Mouse (Mus musculus) stomach, embryonic 15.5 days (tissue): ENCODE results near the gene Rnf186. TPM values are rescaled to one million over a fixed set of nuclear protein-coding genes. Genes with fewer than 3 reads are reported as not detected.

Experiments used
- ATAC-seq: fragments of 200-750 bp; cut with Nextera tagmentation; 2 replicates; pipeline ENCODE4 v1.8.0; 2017; ENCODE audit warnings: low read depth, moderate number of reproducible peaks, moderate TSS enrichment; ENCODE audit not compliant: insufficient read depth, low FRiP score
- H3K27ac ChIP-seq: fragments of 300-500 bp; sonication (generic); 2 replicates; pipeline ENCODE4 v1.5.1; 2015; ENCODE audit warnings: mild to moderate bottlenecking, inconsistent platforms
- H3K27me3 ChIP-seq: fragments of 300-500 bp; sonication (generic); replicated peaks from 2 replicates; pipeline ENCODE4 v1.6.1; 2015; ENCODE audit warnings: inconsistent platforms
- H3K36me3 ChIP-seq: fragments of 300-500 bp; sonication (generic); 2 replicates; pipeline ENCODE4 v1.6.1; 2015; ENCODE audit warnings: inconsistent platforms
- H3K4me1 ChIP-seq: fragments of 300-500 bp; sonication (generic); 2 replicates; pipeline ENCODE4 v1.6.1; 2015; ENCODE audit warnings: inconsistent platforms
- H3K4me2 ChIP-seq: fragments of 300-500 bp; sonication (generic); 2 replicates; pipeline ENCODE4 v1.6.1; 2015; ENCODE audit warnings: mild to moderate bottlenecking, inconsistent platforms
- H3K4me3 ChIP-seq: fragments of 300-500 bp; sonication (generic); replicated peaks from 2 replicates; pipeline ENCODE4 v1.5.1; 2015; ENCODE audit warnings: inconsistent platforms
- H3K9ac ChIP-seq: fragments of 300-500 bp; sonication (generic); 2 replicates; pipeline ENCODE4 v1.6.1; 2015; ENCODE audit warnings: inconsistent platforms
- H3K9me3 ChIP-seq: fragments of 300-500 bp; sonication (generic); 2 replicates; pipeline ENCODE4 v1.6.1; 2016; ENCODE audit warnings: inconsistent platforms
- WGBS: fragments of 180-500 bp; shearing (Covaris S2); methylation state at CpG from one replicate; pipeline ENCODE4 v1.1.7; 2015; 5-methylcytosine and 5-hydroxymethylcytosine counted together
- polyA plus RNA-seq: library from polyadenylated mRNA; unstranded; fragments of >200 nt; fragmentation: Nextera tagmentation; extraction: Ambion mirVana; gene quantifications from 2 replicates; pipeline ENCODE4 v1.2.1, GENCODE M21; 2015

Gene Rnf186
- polyA plus RNA-seq, 1 experiment from 2014 or later, result 22.7 TPM

- Histone ChIP-seq H3K4me1 (no peaks in the 10 kb centered on the region), H3K27ac (no peak overlapping the region), H3K4me3 (no peak overlapping the region), H3K9ac (no peak overlapping the region), H3K27me3 (no peaks in the 10 kb centered on the region), H3K9me3 (no peaks in the 10 kb centered on the region), H3K4me2 (no peak overlapping the region), H3K36me3 (no peaks in the 10 kb centered on the region)
- no peak for ATAC-seq
- 78% methylated on average over 4 of the region's 4 CpGs for WGBS
These were observed 30.2 kb downstream of the Rnf186 start for GRCm38 (mm10) chr4:138997121-138997520.

GRCm38 (mm10) chr4:138998611-138999010, 31.7 kb downstream of the Rnf186 start:
- no peak overlapping the region for H3K4me2 ChIP-seq
- H3K9ac ChIP-seq, result no peak overlapping the region
- H3K9me3 ChIP-seq, result no peaks in the 10 kb centered on the region
- no peak overlapping the region for H3K4me3 ChIP-seq
- 70% methylated on average over 11 of the region's 11 CpGs for WGBS
- ATAC-seq, result no peak
- no peaks in the 10 kb centered on the region for H3K4me1 ChIP-seq
- no peaks in the 10 kb centered on the region for H3K27me3 ChIP-seq
- H3K27ac ChIP-seq, result no peak overlapping the region
- H3K36me3 ChIP-seq, result no peaks in the 10 kb centered on the region

GRCm38 (mm10) chr4:139001026-139001425, 34.1 kb downstream of the Rnf186 start:
- H3K9ac ChIP-seq, result no peak overlapping the region

GRCm38 (mm10) chr4:139001433-139001832, 34.5 kb downstream of the Rnf186 start:
- Histone ChIP-seq H3K36me3 (no peaks in the 10 kb centered on the region), H3K9ac (no peak overlapping the region), H3K27ac (no peak overlapping the region), H3K27me3 (no peaks in the 10 kb centered on the region), H3K4me3 (no peak overlapping the region), H3K4me2 (no peak overlapping the region), H3K9me3 (no peaks in the 10 kb centered on the region), H3K4me1 (no peaks in the 10 kb centered on the region)
- 17% methylated on average over 6 of the region's 6 CpGs for WGBS
- no peak for ATAC-seq

More at GRCm38 (mm10) chr4:139001026-139001425, 34.1 kb downstream of the Rnf186 start:
- Histone ChIP-seq H3K9me3 (no peaks in the 10 kb centered on the region), H3K4me2 (no peak overlapping the region), H3K27ac (no peak overlapping the region), H3K27me3 (no peaks in the 10 kb centered on the region), H3K4me3 (no peak overlapping the region), H3K36me3 (no peaks in the 10 kb centered on the region), H3K4me1 (no peaks in the 10 kb centered on the region)
- WGBS, result 50% methylated on average over 2 of the region's 2 CpGs
- ATAC-seq, result no peak

GRCm38 (mm10) chr4:139004067-139004466, 37.2 kb downstream of the Rnf186 start:
- WGBS, result 83% methylated on average over 8 of the region's 8 CpGs
- H3K9ac ChIP-seq, result no peak overlapping the region
- no peaks in the 10 kb centered on the region for H3K9me3 ChIP-seq
- H3K4me3 ChIP-seq, result no peak overlapping the region
- no peak for ATAC-seq
- H3K4me1 ChIP-seq, result peaks cover 5% of the 10 kb centered on the region; the same call in 1 of the 2 replicates
- peak overlapping the region; percentile 21; the same call in 1 of the 2 replicates for H3K27ac ChIP-seq
- H3K4me2 ChIP-seq, result no peak overlapping the region
- H3K27me3 ChIP-seq, result no peaks in the 10 kb centered on the region
- H3K36me3 ChIP-seq, result no peaks in the 10 kb centered on the region

- no peaks in the 10 kb centered on the region for H3K27me3 ChIP-seq
- H3K9ac ChIP-seq, result no peak overlapping the region
- H3K36me3 ChIP-seq, result no peaks in the 10 kb centered on the region
- H3K4me1 ChIP-seq, result peaks cover 5% of the 10 kb centered on the region; the same call in 1 of the 2 replicates
- ATAC-seq, result no peak
- WGBS, result 57% methylated on average over 6 of the region's 6 CpGs
- H3K9me3 ChIP-seq, result no peaks in the 10 kb centered on the region
- no peak overlapping the region for H3K27ac ChIP-seq
- no peak overlapping the region for H3K4me2 ChIP-seq
- no peak overlapping the region for H3K4me3 ChIP-seq
These were observed 38.3 kb downstream of the Rnf186 start for GRCm38 (mm10) chr4:139005214-139005613.

GRCm38 (mm10) chr4:139007353-139007752, 40.4 kb downstream of the Rnf186 start:
- Histone ChIP-seq H3K9ac (no peak overlapping the region), H3K27me3 (no peaks in the 10 kb centered on the region), H3K4me3 (no peak overlapping the region), H3K9me3 (no peaks in the 10 kb centered on the region), H3K27ac (peak overlapping the region; percentile 71; the same call in 1 of the 2 replicates), H3K36me3 (no peaks in the 10 kb centered on the region), H3K4me1 (peaks cover 5% of the 10 kb centered on the region; the same call in 1 of the 2 replicates), H3K4me2 (no peak overlapping the region)
- no peak for ATAC-seq
- WGBS, result 69% methylated on average over 3 of the region's 3 CpGs

- no peaks in the 10 kb centered on the region for H3K9me3 ChIP-seq
- H3K27me3 ChIP-seq, result no peaks in the 10 kb centered on the region
- no peak overlapping the region for H3K9ac ChIP-seq
- peak overlapping the region; percentile 71 for H3K27ac ChIP-seq
- no peak overlapping the region for H3K4me2 ChIP-seq
- 25% methylated on average over 6 of the region's 6 CpGs for WGBS
- H3K36me3 ChIP-seq, result no peaks in the 10 kb centered on the region
- no peak overlapping the region for H3K4me3 ChIP-seq
- H3K4me1 ChIP-seq, result peaks cover 5% of the 10 kb centered on the region; the same call in 1 of the 2 replicates
- ATAC-seq, result peak; percentile 48
These were observed 41.1 kb downstream of the Rnf186 start for GRCm38 (mm10) chr4:139007981-139008536.

GRCm38 (mm10) chr4:139011201-139011702, 44.3 kb downstream of the Rnf186 start:
- H3K4me3 ChIP-seq, result no peak overlapping the region
- no peak overlapping the region for H3K4me2 ChIP-seq
- ATAC-seq, result no peak
- WGBS, result 74% methylated on average over 13 of the region's 13 CpGs
- H3K27ac ChIP-seq, result no peak overlapping the region
- H3K9me3 ChIP-seq, result no peaks in the 10 kb centered on the region
- H3K36me3 ChIP-seq, result no peaks in the 10 kb centered on the region
- H3K9ac ChIP-seq, result no peak overlapping the region
- peaks cover 5% of the 10 kb centered on the region; the same call in 1 of the 2 replicates for H3K4me1 ChIP-seq
- H3K27me3 ChIP-seq, result no peaks in the 10 kb centered on the region

- Histone ChIP-seq H3K4me1 (no peaks in the 10 kb centered on the region), H3K27me3 (no peaks in the 10 kb centered on the region), H3K27ac (no peak overlapping the region), H3K36me3 (no peaks in the 10 kb centered on the region), H3K4me2 (no peak overlapping the region), H3K4me3 (no peak overlapping the region), H3K9me3 (no peaks in the 10 kb centered on the region), H3K9ac (no peak overlapping the region)
- ATAC-seq, result no peak
- 78% methylated on average over 11 of the region's 11 CpGs for whole genome bisulfite sequencing
These were observed 46.4 kb downstream of the Rnf186 start for GRCm38 (mm10) chr4:139013281-139013680.

- WGBS, result 81% methylated on average over 6 of the region's 6 CpGs
- H3K36me3 ChIP-seq, result no peaks in the 10 kb centered on the region
- ATAC-seq, result no peak
- H3K4me2 ChIP-seq, result no peak overlapping the region
- H3K4me3 ChIP-seq, result no peak overlapping the region
- no peak overlapping the region for H3K27ac ChIP-seq
- no peaks in the 10 kb centered on the region for H3K27me3 ChIP-seq
- H3K9ac ChIP-seq, result no peak overlapping the region
- no peaks in the 10 kb centered on the region for H3K9me3 ChIP-seq
- no peaks in the 10 kb centered on the region for H3K4me1 ChIP-seq
These were observed 47.9 kb downstream of the Rnf186 start for GRCm38 (mm10) chr4:139014793-139015192.
